Mouse (Mus musculus): ENCODE measurements around the gene Tmem125.

GRCm38 (mm10) chr4:118518208-118518607, 25.6 kb downstream of the Tmem125 start:
- TF ChIP-seq POLR2A (IDR thresholded peaks at IDR 0.05; ENCODE audit: borderline replicate concordance, control insufficient read depth, low read depth, low read length) (no peak), CTCF (IDR thresholded peaks at IDR 0.05; ENCODE audit: control insufficient read depth, insufficient read depth, low read length) (no peak)
